Mouse (Mus musculus) activated CD4-positive, CD25-positive, alpha-beta regulatory T cell, adult 4 months (primary cell): ENCODE results near the gene E2f1. TPM values are rescaled to one million over a fixed set of nuclear protein-coding genes. Genes with fewer than 3 reads are reported as not detected.

Experiments used
- ATAC-seq: one replicate; pipeline ENCODE4 v1.8.0; 2017
- polyA plus RNA-seq, 2 experiments: library from polyadenylated mRNA; unstranded; fragments of 100-300 nt; shearing (Covaris generic); gene quantifications; one replicate each; pipeline ENCODE4 v1.2.1; 2017

Gene E2f1
- polyA plus RNA-seq = 1 to 10 TPM in 1 of 2 experiments, under 1 TPM in 1; 0.91 to 2.3 TPM

DNA sequence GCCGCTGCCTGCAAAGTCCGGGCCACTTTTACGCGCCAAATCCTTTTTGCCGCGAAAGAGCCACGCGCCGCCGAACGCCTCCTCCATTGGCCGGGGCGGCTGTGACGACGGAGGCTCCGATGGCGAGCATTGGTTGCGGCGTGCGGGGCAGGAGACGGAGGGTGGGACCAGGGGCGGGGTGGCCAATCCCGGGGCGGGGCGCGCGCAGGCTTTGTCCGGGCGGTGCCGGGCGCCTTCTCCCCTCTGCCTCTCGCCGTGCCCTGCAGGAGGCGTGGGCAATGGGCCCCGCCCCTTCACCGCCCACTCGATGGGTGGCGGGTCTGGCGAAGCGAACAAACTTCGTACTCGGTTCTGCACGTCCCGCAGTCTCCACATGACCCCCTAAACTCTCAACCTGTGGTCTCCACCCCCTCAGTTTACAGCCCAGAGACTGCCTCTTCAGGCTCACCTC lies at the start of gene E2f1:
Gene E2f1 (minus strand): TSS at position 57 of the 451 bp plus-strand sequence.
- ATAC-seq = peak; percentile 97

DNA sequence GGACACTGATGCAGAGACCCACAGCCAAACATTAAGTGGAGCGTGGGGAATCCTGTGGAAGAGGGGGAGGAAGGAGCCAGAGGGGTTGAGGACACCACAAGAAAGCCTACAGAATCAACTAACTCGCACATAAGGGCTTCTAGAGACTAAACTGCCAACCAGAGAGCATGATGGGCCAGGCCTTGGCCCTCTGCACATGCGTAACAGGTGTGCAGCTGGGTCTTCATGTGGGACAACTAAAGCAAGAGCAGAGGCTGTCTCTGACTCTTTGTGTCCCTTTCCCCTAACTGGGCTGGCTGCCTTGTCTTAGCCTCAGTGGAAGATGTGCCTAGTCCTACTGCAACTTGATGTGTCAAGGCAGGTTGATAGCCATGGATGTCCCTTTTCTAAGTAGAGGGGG lies 47.4 kb upstream of the E2f1 start:
- no peak for ATAC-seq

DNA sequence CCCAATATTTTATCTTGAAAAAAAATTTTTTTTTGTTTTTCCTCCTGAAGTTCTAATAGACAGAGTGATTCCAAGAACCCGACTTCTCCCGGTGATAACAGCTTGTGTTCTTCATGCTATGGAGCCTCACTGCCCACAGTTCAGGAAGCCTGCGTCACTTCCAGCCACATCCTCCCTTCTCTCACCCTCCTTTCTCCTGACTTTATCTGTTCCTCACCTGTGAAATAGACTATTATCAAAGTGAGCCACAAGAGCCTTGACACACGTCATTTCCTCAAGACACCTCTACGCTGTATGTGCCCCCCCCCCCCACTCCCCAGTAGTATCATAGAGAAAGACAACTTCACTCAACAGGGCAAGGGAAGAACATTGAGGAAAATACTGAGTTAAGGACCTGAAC lies 46.0 kb upstream of the E2f1 start:
- ATAC-seq = peak; percentile 33

DNA sequence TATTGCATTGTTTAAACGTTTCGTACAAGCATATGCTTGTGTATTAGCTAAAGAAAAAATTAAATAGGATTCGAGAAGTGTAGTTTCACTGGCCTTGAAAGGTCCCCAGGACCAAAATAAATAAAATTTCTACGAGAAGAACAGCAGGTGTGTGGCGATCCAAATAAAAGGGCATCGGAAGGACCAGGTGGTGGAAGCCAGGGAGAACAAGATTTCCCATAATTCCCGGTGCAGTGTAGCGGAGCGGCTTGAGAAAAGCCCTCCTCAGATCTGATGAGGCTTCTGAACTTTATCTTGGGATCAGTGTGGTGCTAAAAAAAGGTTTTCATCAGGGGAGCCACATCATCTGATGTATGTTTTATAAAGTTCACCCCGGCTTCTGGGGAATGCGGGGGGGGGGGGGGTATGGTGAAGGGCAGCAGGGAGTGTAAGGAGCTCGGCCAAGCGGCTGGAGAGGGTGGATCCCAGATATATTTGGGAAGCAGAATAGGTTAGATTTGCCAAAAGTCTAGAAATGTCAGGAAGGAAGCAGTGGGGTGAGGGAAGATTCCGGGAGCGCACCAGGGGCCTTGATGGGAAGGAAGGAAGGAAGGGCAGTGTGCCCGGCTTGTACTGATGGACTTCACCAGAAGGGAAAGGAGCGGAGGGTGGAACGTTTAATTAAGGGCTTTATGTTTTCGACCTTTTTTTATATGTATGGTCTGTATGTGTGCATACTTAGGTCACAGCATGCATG lies 45.3 kb upstream of the E2f1 start:
- no peak for ATAC-seq

DNA sequence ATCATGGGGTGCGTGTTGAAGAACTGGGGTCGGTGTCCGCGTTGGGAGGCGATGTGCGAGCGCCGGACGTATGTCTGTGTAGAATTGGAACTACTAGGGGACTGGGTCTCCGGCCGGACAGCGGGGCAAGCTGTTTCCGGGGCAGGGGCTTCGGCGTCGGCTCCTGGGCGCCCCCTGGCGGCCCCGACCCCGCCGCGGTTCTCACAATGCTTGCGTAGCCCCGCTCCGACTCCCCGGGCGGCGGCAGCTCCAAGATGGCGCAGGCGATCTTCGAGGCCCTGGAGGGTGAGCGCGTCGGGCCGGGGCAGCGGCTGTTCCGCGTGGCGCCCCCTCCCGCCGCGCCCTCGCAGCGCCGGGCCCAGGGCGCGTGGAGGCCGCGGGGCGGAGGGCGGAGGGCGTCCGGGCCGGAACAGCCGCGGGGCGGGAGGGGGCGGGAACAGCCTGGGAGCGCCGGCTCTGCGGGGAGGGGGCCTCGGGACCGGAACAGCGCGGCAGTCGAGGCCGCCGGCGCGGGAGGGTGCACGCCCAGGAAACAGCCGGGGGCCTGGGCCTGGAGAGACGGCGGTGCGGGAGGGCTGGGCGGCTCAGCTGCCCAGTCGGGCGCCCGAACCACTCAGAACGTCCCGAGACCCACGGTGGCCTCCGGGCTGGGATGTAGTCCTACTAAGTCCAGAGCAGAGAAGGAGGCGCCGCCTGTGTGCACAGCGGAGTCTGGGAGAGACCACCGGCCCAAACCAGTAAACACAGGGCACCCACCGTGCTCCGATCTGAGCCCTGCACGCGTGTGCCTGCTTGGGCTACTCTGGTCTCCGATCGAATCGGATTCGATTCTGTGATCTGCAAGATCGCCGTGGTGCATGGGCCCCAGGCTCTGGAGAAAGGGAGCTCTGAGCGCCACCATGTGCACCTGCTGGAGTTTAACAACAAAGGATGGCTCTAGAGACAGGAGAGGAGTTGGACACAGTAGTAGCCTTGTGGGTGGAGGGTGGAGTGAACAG lies 43.7 kb upstream of the E2f1 start, which contains the start of the genes Zfp341 and 4930519P11Rik:
Gene Zfp341 (plus strand): TSS at position 180 of the 998 bp plus-strand sequence.
Gene 4930519P11Rik (minus strand): TSS at position 320 of the 998 bp plus-strand sequence.
- peak; percentile 78 for ATAC-seq

DNA sequence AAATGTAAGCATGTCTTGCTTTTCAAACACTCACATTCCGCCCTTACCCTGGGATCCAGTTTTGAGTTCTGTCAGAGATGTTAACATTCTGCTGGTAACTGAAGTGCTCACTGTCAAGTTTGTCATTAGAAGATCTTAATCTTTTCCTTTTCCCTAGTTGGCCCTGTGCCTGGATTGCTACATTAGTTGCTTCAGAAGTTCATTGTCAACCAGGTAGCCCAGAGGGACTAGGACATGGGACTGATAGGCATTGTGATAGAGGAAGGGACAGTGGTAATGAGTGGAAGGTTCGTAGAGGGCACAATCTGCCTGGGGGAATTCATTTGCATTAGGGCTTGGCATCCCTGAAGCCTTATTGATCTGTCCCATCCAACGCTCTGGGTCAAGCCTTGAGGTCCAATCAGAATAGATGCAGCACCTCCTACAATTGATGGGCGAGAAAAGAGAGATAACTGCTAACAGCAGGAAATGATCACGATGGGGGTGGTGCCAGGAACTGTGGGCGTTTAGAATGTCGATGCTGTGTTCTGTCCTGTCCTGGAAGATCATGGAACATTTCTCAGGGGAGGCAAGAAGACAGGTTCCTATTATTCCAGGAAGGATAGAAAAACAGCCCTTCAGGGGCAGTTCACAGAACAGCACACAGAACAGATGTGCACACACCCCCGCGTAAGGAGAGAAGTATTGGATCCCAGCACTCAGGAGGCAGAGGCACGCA lies 39.5 kb upstream of the E2f1 start:
- no peak for ATAC-seq

DNA sequence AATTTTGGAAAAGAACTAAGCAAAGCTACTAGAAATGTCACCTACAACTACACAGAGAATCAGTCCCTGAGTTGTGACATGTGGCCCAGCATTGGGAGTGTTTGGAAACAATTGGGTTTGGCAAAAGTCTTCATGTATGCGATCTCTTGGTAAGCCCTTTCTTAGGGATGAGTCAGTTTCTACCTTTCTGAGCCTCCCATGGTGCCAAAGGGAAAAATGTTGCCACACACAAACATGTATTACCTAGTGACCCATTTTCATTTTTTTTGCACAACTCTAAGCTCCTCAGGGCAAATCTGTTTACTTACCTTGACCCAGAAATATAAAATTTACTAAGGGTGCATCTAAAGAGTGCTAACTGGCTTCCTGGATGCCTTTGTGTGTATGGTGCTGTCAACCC lies 37.3 kb upstream of the E2f1 start:
- no peak for ATAC-seq

DNA sequence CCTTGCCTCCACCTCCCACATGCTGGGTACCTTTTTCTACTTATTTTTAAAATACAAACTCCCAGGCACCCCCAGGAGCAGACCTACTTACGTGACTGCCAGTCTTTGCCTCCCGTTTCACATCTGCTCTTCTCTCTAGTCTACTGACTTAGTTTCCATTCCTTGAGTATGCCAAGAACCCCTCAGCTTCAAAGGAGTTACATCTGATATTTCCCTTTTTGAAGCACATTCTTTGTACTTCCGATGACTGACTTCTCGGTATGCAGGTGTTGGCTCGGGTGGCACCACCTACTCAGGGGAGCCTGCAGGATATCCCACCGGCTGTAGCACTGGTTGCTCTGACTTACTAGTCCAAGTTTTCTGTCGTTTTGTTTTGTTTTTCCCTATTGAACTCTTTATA lies 34.5 kb upstream of the E2f1 start:
- ATAC-seq = peak; percentile 3

DNA sequence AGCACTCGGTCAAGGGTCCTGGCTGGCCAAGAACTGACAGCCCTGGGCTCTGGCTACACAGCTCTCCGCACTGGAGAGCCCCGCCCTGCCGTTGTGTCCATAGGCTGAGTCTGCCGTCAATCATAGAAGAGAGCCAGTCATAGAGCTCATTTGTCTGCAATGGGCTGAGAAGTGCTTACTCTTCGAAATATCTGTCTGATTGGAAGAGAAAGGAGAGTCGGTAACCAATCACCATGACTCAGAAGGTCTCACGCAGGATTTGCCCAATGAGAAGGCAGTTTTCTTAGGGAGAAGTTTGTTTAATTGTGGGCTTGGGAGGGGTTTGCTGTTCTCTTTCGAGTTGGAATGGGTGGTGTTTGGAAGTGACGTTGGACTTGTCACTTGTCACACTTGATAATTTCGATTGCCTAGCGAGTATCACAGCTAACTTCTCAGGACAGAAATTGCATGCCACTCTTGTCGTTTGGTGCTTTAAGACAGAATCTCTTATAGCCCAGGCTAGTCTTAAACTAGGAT lies 34.0 kb upstream of the E2f1 start, which contains the start of gene Pxmp4:
Gene Pxmp4 (minus strand): TSS at position 71 of the 516 bp plus-strand sequence.
- ATAC-seq = peak; percentile 98

DNA sequence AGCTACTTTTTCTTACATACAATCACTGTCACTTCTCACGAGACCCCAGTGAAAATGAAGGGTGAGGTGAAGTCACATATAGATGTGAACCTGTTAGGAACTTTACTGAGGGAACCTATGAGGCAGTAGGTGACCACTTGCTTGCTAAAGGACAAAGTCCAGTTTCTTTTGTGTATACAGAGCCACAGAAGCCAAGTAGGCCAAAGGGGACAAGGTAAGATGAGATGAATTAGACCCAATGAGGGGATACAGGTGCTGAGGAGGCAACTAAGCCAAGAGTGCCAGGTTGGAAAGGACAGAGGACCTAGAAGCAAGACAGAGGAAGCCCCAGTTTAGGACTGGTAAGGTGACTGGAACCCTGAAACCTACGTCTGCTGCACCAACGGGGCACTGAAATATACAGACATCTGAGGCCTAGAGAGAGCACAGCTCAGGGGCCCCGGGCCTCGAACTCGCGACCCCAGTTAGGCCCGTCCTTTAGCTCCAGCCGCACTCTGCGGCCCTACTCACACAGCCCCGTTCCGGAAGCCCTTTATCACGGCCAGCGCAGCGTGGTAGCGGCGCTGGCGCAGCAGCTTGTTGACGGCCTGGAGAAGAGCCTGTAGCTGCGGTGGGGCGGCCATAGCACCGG lies 33.4 kb upstream of the E2f1 start:
- peak; percentile 40 for ATAC-seq

DNA sequence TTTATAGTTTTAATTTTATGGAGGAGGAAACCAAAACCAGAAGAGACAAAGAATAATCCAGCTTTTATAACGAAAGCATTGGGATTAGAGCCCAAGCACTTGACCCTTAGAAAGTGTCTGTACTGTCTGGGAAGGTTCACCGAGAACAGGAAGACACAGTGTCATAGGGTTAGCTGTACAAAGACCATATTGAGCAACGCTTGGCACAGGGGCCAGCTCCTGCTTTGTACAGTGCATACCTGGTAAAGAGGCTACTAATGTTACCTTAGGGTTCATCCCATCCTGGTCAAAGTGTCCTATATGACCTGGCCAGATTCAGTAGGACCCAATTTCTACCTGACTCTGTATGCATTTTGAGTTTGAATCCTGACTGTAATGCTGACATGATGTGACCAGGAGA lies 31.6 kb upstream of the E2f1 start:
- no peak for ATAC-seq

DNA sequence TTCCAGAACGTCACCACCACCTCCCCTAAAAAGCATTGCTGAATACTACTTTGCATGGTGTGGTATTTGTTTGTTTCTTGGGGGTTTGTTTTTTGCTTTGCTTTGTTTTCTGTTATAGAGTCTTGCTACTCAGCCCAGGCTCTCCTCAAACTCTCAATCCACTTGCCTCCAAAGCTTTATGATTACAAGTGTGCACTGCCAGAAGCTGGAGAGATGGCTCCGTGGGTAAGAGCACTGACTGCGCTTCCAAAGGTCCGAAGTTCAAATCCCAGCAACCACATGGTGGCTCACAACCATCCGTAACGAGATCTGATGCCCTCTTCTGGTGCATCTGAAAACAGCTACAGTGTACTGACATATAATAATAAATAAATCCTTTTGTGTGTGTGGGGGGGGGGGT lies 30.9 kb upstream of the E2f1 start:
- no peak for ATAC-seq

DNA sequence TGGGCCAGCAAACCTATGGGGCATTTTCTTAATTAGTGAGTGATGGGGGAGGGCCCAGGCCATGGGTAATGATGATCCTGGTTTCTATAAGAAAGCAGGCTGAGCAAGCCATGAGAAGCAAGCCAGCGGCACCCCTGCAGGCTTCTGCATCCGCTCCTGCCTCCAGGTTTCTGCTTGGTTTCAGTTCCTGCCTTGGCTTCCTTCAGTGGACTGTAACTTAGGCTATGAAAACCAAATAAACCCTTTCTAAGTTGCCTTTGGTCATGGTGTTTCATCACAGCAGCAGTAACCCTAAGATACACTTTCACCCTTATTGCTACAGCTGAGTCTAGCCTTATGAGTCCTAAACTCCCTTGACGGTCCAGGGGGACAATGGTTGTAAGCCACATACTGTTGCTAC lies 27.7 kb upstream of the E2f1 start:
- no peak for ATAC-seq

DNA sequence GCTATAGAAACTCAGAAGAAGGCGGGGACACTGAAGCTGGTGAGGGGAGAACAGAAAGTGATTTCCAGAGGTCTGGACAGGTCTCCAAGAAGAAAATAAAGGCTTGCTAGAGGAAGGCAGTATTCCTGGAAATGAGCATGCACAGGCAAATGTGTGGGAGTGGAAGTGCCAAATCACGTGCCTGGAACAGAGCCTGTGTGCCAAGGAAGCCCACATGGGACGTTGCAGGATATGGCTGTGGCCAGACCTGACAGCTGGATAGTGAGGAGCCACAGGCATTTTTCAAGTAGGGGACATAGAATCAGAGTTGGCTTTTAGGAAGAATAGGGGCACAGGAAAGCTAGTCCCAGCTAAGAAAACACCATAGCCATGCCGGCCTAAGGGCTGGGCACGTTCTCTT lies 26.1 kb upstream of the E2f1 start:
- ATAC-seq = no peak

DNA sequence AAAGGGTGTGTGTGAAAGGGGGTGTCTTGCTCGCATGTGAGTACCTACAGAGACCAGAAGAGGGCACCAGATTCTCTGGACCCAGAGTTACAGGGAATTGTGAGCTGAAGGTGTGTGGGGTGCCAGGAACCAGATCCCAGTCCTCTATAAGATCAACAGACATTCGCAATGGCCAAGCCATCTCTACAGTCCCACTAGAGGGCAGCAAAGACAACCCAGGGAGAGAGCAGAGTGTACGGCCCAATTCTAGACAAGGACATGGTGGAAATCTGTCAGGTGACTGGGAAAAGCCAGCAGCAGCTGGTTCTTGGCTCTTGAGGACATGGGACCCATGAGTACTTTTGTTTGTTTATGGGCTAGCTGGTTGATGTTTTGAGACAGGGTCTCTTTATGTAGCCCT lies 23.3 kb upstream of the E2f1 start:
- ATAC-seq = peak; percentile 49

DNA sequence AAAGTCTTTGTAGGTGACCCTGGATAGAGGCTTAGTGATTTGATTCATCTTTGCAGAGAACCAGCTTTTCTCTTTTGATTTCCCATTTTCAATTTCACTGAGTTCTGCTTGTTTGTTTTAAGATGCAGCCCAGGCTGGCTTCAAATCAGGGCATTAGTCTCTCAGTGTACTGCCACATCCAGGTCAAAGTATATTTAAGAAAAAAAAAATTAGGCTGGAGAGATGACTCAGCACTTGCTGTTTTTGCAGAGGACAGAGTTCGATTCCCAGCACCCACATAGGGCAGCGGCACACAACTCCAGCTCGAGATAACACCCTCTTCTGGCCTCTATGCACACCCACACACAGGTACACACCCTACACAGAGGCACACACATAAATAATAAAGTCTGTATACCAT lies 21.5 kb upstream of the E2f1 start:
- ATAC-seq = no peak

DNA sequence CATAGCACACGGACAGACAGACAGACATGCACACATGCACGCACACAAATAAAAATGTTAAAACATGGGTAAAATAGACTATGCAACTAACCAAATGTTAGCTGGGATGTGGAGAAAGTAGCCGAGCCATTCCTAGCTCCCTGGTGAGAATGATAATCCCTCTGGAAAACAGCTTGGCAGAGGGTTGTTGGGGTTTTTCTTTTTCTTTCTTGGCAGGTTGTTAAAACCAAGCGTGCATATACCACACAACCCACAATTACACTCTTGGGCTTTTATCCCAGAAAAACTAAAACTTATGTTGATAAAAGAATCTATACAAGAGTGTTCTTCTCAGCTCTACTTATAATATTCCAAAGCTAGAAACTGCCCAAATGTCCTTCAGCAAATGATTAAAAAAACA lies 19.4 kb upstream of the E2f1 start:
- ATAC-seq = no peak

DNA sequence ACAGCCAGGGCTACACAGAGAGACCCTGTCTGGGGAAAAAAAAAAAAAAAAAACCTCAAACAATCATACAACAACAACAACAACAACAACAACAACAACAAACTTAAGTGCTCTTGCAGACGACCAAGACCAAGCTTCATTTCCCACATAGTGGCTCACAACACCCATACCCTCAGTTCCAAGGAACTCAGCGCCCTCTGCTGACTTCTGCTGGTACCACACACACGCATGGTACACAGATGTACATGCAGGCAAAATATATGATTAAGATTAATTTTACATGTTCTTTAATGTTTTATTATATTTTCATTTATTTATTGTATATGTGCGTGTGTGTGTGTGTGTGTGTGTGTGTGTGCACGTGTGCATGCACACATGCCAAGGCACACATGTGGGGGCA lies 16.7 kb upstream of the E2f1 start:
- ATAC-seq = no peak

DNA sequence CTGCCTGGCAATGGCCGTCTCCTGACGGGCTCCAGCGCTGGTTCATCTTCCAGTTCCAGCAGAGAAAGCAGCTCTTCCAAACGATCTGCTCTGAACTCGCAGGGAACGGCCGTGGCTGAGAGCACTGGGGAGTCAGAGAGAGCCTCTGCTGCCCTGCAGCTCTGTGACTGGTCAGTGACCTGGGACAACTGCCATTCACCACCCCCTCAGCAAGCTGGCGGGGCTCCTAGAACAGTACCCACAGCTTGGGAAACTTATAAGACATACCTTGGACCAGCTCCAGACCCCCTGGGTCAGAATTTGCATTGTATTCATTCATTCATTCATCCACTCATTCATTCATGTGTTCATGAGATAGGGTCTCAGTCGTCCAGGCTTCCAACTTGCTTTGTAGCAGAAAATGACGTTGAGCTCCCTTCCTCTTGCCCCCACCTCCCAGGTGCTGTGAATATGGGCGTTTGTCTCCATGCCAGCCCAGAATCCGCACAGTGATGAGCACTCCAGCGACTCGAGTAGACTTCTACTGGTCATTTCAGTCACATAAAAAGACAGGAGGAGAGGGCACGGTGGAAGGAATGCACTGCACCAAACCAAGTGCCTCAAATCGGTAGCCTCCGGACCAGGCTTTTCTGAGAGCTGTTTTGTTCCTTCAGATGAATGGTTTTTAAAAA lies 15.4 kb upstream of the E2f1 start:
- ATAC-seq = no peak

DNA sequence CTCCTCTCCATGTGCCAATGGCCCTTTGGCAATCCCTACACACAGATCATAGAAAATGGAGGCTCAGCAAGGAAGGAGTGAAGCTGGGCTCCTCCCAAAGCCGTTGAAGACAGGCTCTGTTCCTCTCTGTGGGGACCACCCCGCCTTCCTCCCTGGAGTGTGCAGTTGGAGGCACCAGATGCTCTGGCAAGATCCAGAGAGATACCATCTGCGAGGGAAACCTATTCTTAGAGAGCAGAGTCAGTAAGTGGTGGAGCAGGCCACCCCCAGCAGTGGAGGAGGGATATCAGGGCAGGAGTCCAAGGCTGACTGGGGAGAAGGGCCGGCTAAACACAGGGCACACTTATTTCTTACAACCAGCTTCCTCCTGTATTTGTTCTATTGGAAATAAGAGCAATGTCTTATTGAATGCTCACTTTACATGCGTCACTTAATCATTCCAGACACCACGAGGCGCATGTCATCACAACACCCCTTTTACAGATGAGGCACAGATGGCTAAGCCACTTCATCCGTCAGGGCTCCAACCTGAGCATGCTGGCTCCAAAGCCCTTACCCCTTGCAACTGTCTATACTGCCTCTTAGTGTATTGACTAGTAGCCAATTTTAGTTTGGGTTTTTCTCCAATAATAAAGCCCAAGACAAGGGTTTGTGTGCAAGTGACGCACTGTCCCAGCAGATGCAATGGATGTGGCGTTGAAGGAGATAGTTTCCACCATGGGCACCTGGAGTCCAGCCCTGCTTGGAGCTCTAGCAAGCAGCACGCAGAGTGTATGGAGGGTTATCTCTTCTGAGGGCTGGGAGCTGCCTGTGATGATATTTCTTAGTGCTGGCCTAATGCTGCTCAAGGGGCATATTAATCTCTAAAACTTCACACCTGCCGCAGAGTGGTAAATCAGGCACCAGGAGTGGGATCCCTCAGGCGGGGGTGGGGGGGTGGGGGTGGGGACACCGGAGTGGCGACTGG lies 14.5 kb upstream of the E2f1 start:
- no peak for ATAC-seq
